Mouse (Mus musculus) duodenum, adult 2 months (tissue): ENCODE measurements around the gene Gm6685. TPM values are rescaled to one million over a fixed set of nuclear protein-coding genes. Genes with fewer than 3 reads are reported as not detected.

Source experiments
- polyA plus RNA-seq: library from polyadenylated mRNA; depleted of rRNA; stranded (reverse); fragments of >200 nt; gene quantifications from 2 replicates; pipeline ENCODE4 v1.2.3, GENCODE M21; 2012; ENCODE audit warnings: low replicate concordance; rRNA removed

The Gm6685 gene
- not detected in 2 replicates for polyA plus RNA-seq

DNA sequence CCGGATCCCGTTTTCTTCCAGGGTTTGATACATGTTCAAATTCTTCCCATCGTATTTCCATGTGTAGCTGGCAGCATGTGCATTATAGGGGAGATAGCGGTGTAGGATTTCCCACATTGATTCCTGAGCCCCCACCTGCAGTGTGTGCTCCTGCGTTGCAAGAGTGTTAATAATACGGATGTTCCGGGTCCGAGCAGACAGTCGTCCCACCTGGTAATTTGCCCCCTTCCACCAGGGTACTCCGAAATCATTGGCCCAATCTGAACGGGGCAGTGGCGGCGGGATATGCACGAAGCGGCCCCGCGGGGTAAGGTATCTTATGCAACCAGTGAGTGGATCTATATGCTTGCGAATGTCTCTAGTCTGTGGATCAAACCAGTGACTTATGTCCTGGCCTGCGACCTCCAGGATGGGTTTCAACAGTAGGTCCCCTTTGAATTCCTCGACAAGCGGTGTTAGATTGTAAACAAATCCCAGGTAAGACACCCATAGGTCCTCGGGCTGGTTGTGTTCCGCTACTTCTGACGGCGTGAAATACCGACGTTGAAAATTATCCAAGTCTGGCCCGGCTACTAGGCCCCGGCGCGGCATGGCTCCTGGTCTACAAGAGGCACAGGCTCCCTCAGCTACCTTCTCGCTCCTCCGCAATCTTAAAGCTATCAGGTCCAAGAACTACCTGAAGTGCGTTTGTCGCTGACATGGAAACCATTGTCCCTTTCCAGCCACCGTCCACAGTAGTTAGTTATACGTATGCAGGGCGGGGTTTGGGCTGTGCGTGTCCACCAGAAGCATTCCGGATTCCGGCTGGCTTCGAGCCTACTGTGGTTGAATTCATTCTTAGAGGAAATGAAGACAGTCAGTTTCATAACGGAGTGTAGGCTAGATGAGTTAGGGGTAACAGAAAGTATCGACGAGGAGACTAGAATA lies at the start of gene Gm6685:
Gene Gm6685 (minus strand): TSS at position 644 of the 927 bp plus-strand sequence.

Other genes starting within 250 kb of the Gm6685 start
- gene Ccdc85a, start 244.5 kb upstream of the Gm6685 start, polyA plus RNA-seq = 0.21 and 0.29 TPM in 2 replicates